Mouse (Mus musculus) ES-E14 (cell line): ENCODE data around the gene Mrpl18. TPM values are rescaled to one million over a fixed set of nuclear protein-coding genes. Genes with fewer than 3 reads are reported as not detected.
"Not testable (repeated sequence)": the region's sequence is repeated elsewhere in the genome, so short reads cannot be mapped to it uniquely, and the experiment has no call there.

Experiments used
- DNase-seq: peaks from one replicate; pipeline ENCODE4 v3.0.0-alpha.2; 2013; ENCODE audit warnings: low read depth, low spot score
- H3K27ac ChIP-seq: 2 replicates; pipeline ENCODE4 v1.5.1; 2012; ENCODE audit warnings: low read depth, mild to moderate bottlenecking, low read length, moderate library complexity, mixed read lengths; ENCODE audit not compliant: poor library complexity, insufficient read depth, severe bottlenecking
- H3K36me3 ChIP-seq: 2 replicates; pipeline ENCODE4 v1.6.1; 2012; ENCODE audit warnings: mild to moderate bottlenecking, low read length, moderate library complexity, mixed read lengths; ENCODE audit not compliant: control insufficient read depth, poor library complexity, insufficient read depth, severe bottlenecking
- H3K4me1 ChIP-seq, 2 experiments: fragments of 150-350 bp in 1 of 2; sonication (generic) in 1 of 2; 2 replicates each; pipeline ENCODE4 v1.6.1; 2012; ENCODE audit warnings: low read length in 2 of 2, mild to moderate bottlenecking in 1 of 2, mixed read lengths in 1 of 2; ENCODE audit not compliant: control insufficient read depth in 2 of 2, insufficient read depth in 2 of 2, poor library complexity in 1 of 2
- H3K4me3 ChIP-seq, 2 experiments: fragments of 150-350 bp in 1 of 2; sonication (generic) in 1 of 2; 2 replicates each; pipeline ENCODE4 v1.5.1; 2012; ENCODE audit warnings: low read length in 2 of 2, low read depth in 1 of 2, mild to moderate bottlenecking in 1 of 2, mixed read lengths in 1 of 2; ENCODE audit not compliant: insufficient read depth in 1 of 2, poor library complexity in 1 of 2, severe bottlenecking in 1 of 2
- H3K9ac ChIP-seq: 2 replicates; pipeline ENCODE4 v1.6.1; 2012; ENCODE audit warnings: low read depth, mild to moderate bottlenecking, low read length, mixed read lengths; ENCODE audit not compliant: poor library complexity, insufficient read depth, severe bottlenecking
- H3K9me3 ChIP-seq: fragments of 150-350 bp; sonication (generic); 2 replicates; pipeline ENCODE4 v1.6.1; 2012; ENCODE audit warnings: low read depth, mild to moderate bottlenecking, low read length; ENCODE audit not compliant: control insufficient read depth, insufficient read depth
- CHD2 ChIP-seq: IDR thresholded peaks from 2 replicates; pipeline ENCODE4 v1.6.1; 2014; ENCODE audit warnings: mild to moderate bottlenecking, low read depth, low read length, inconsistent platforms
- HCFC1 ChIP-seq: IDR thresholded peaks from 2 replicates; pipeline ENCODE4 v1.6.1; 2012; ENCODE audit warnings: low read length, inconsistent platforms, borderline replicate concordance; ENCODE audit not compliant: insufficient read depth
- MAFK ChIP-seq: IDR thresholded peaks from 2 replicates; pipeline ENCODE4 v1.6.1; 2014; ENCODE audit warnings: mild to moderate bottlenecking, low read depth, low read length, inconsistent platforms; ENCODE audit not compliant: insufficient read depth
- ZC3H11A ChIP-seq: IDR thresholded peaks from 2 replicates; pipeline ENCODE4 v1.6.1; 2012; ENCODE audit warnings: low read depth, mild to moderate bottlenecking, inconsistent platforms, low read length, borderline replicate concordance
- ZNF384 ChIP-seq: IDR thresholded peaks from 2 replicates; pipeline ENCODE4 v1.6.1; 2012; ENCODE audit warnings: low read depth, low read length, inconsistent platforms
- in situ Hi-C, 2 experiments: fragments of 600-800 bp; cut with MboI; formaldehyde crosslinking; loops; one replicate each; pipeline ENCODE4 v1.15.1; 2025; ENCODE audit warnings: low sequenced_read_pairs in 2 of 2, inconsistent platforms in 1 of 2; ENCODE audit not compliant: unreplicated experiment in 2 of 2
- total RNA-seq: library from RNA; depleted of rRNA; stranded (reverse); fragments of 300-350 nt; gene quantifications from 2 replicates; pipeline ENCODE4 v1.2.3, GENCODE M21; 2012; rRNA removed

Gene Mrpl18
- 119 and 147 TPM in 2 replicates for total RNA-seq

DNA sequence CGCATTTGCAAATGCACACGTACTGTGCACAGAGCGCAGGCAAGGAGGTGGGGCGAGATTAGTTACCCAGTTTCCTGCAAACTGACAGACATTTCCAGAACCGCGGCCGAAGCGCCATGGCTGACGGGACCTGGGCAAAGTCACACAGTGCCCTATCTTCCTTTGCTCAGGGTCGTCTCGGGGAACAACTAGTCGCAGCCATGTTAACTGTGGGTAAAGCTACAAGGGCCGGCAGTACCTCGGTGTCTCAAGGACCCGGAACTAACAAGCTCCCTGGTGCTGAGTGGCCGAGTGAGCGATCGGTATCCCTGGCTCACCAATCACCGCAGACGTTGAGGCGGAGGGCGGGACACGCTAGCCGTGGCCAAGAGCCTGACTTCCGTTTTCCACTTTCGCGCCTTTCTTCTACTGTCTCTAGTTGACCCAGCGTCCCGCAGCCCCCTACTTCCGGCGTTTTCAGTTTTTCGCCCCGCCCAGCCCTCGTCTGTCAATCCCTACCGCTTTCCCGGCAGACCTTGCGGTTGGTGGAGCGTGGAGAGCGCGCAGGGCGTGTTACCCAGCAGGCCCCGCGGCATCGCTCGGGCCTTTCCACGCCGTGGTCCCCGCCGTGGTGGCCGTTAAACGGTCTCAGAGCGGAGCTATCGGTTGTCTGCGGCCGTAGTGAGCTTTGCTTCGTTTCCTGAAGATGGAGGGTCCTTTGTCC, at the start of gene Mrpl18:
TSS of gene Mrpl18 (minus strand) at position 465 of the 703 bp plus-strand sequence.
- Histone ChIP-seq H3K27ac (peak within 1 kb of the TSS; percentile 85), H3K36me3 (peaks cover 33% of the 10 kb centered on the region), H3K4me1 (peaks cover 2% of the 10 kb centered on the region in 2 experiments; a peak in 1 of 4 replicates), H3K4me3 (peak within 1 kb of the TSS; percentile 87 to 98), H3K9me3 (no peaks in the 10 kb centered on the region), H3K9ac (peak within 1 kb of the TSS; percentile 96)
- TF ChIP-seq HCFC1 (peak; percentile 79), CHD2 (peak; percentile 74; the same call in 1 of the 2 replicates), MAFK (no peak)
- in situ Hi-C loops: no loop called here
- peak; percentile 98 for DNase-seq

DNA sequence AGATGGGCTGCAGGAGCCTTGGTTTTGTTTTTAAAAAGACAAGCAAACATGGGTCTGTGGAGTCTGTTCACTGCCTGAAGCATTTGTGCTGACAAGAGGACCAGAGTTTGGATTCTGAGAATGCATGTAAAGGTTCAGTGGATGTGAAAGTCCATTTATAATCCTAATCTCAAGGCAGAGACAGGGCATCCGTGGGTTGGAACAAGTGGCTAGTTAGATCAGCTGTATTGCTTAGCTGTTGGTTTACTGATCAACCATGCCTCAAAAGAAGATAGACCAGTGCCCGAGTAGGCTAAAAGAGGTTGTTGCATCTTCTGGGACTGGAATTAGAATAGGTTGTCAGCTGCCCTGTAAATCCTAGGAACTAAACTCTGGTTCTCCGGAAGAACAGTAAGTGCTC, 47.3 kb upstream of the Mrpl18 start:
- Histone ChIP-seq H3K4me3 (no peak overlapping the region), H3K9ac (no peak overlapping the region), H3K27ac (no peak overlapping the region), H3K36me3 (peaks cover 13% of the 10 kb centered on the region), H3K9me3 (no peaks in the 10 kb centered on the region), H3K4me1 (peaks cover 0 to 4% of the 10 kb centered on the region in 2 experiments; a peak in 1 of 4 replicates)
- no peak for DNase-seq
- no peak for TF ChIP-seq HCFC1
- TF ChIP-seq ZNF384: no peak
- TF ChIP-seq ZC3H11A: no peak
- TF ChIP-seq CHD2: no peak
- TF ChIP-seq MAFK: no peak
- in situ Hi-C loops: no loop called here

DNA sequence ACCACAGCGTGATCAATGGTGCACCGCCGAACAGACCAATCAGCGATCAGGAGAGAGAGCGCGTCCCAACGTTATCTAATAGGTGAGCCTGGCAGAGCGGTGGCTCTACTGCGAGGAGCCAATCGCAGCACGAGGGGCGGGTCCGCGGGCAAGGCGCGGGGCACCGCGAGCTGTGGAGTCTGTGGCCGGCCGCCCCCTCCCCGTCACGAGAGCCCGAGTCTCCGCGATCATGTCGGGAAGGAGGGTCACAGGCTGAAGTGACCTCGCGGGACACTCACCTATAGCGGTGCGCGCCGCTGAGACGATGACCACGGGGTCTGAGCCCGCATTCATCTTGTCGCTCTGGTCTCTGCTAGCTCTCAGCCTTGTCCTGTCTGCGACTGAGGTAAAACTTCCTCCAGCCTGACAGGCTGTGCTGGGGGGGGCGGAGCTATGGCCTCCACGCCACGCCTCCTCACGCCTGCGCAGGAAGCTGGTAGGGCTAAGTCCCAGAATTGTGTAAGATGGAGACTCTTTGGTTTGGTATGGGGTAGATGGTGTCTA, 44.3 kb upstream of the Mrpl18 start, which contains the start of gene Acat2:
TSS of gene Acat2 (minus strand) at position 417 of the 543 bp plus-strand sequence.
- H3K9ac ChIP-seq: peak within 1 kb of the TSS; percentile 82
- 0 out of 2 replicates have a peak within 1 kb of the TSS, but pooled peaks have one; percentile 37 for H3K27ac ChIP-seq
- H3K36me3 ChIP-seq: peaks cover 8% of the 10 kb centered on the region
- peaks cover 0 to 4% of the 10 kb centered on the region in 2 experiments; a peak in 1 of 4 replicates for H3K4me1 ChIP-seq
- peak within 1 kb of the TSS; percentile 77 to 96 for H3K4me3 ChIP-seq
- peak; percentile 86 for DNase-seq
- in situ Hi-C loops: no loop called here
- TF ChIP-seq MAFK (no peak), ZC3H11A (no peak), CHD2 (0 out of 2 replicates have a peak, but pooled peaks have one; percentile 59), ZNF384 (no peak)
- H3K9me3 ChIP-seq: no peaks in the 10 kb centered on the region

DNA sequence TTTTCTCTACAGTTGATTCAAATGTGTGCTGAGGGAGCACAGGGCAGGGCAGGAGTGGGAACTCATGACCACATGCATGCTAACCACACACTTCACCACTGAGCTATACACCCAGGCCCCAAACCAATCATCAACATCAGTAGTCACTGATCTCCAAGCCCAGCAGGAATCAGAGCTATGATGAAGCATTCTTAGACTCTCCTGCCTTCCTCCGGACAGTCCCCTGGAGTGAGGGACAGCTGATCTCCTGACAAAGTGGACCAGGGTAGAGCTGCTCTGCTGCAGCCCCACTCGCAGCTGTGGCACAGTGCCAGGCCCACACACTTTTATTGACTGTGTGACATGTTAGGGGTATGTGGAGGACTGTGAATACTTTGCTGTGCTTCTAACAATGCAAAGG, 43.2 kb upstream of the Mrpl18 start:
- DNase-seq, H3K9me3 ChIP-seq, H3K9ac ChIP-seq, H3K36me3 ChIP-seq, in situ Hi-C loops, H3K4me1 ChIP-seq, H3K4me3 ChIP-seq, H3K27ac ChIP-seq: not testable (repeated sequence)
